Mouse (Mus musculus): ENCODE data around the gene Rnf128. TPM values are rescaled to one million over a fixed set of nuclear protein-coding genes. Genes with fewer than 3 reads are reported as not detected.

The Rnf128 gene
- total RNA-seq, 1 experiment from 2014 or later, result 0.96 TPM

GRCm38 (mm10) chrX:139610765-139611300, 47.7 kb downstream of the Rnf128 start:
- ATAC-seq (replicated peaks; ENCODE audit: low read depth, poor library complexity, severe bottlenecking), result peak; percentile 30

- no peak for ATAC-seq (replicated peaks; ENCODE audit: low read depth, poor library complexity, severe bottlenecking)
Measured at GRCm38 (mm10) chrX:139614761-139615160, 51.6 kb downstream of the Rnf128 start.

- no peak for ATAC-seq (replicated peaks; ENCODE audit: low read depth, poor library complexity, severe bottlenecking)
Measured at GRCm38 (mm10) chrX:139622071-139622470, 59.0 kb downstream of the Rnf128 start.

GRCm38 (mm10) chrX:139634758-139635157, 71.6 kb downstream of the Rnf128 start:
- ATAC-seq (replicated peaks; ENCODE audit: low read depth, poor library complexity, severe bottlenecking), result no peak

GRCm38 (mm10) chrX:139639744-139640143, 76.6 kb downstream of the Rnf128 start:
- no peak for ATAC-seq (replicated peaks; ENCODE audit: low read depth, poor library complexity, severe bottlenecking)

GRCm38 (mm10) chrX:139640418-139640817, 77.3 kb downstream of the Rnf128 start:
- no peak for ATAC-seq (replicated peaks; ENCODE audit: low read depth, poor library complexity, severe bottlenecking)

GRCm38 (mm10) chrX:139652226-139652625, 89.1 kb downstream of the Rnf128 start:
- ATAC-seq (replicated peaks; ENCODE audit: low read depth, poor library complexity, severe bottlenecking), result no peak

GRCm38 (mm10) chrX:139653292-139653691, 90.2 kb downstream of the Rnf128 start:
- peak; percentile 62 for ATAC-seq (replicated peaks; ENCODE audit: low read depth, poor library complexity, severe bottlenecking)

- ATAC-seq (replicated peaks; ENCODE audit: low read depth, poor library complexity, severe bottlenecking), result no peak
Measured at GRCm38 (mm10) chrX:139654350-139655063, 91.4 kb downstream of the Rnf128 start.

- no peak for ATAC-seq (replicated peaks; ENCODE audit: low read depth, poor library complexity, severe bottlenecking)
Measured at GRCm38 (mm10) chrX:139662111-139662510, 99.0 kb downstream of the Rnf128 start.

- 0 out of 2 replicates have a peak, but pooled peaks have one; percentile 69 for ATAC-seq (replicated peaks; ENCODE audit: low read depth, poor library complexity, severe bottlenecking)
Measured at GRCm38 (mm10) chrX:139665829-139666228, 102.7 kb downstream of the Rnf128 start.

GRCm38 (mm10) chrX:139684410-139684774, 121.3 kb downstream of the Rnf128 start:
- ATAC-seq (replicated peaks; ENCODE audit: low read depth, poor library complexity, severe bottlenecking), result peak; percentile 40

GRCm38 (mm10) chrX:139684775-139685695, 121.9 kb downstream of the Rnf128 start, which contains the start of gene Tbc1d8b:
TSS of gene Tbc1d8b (plus strand) at chrX:139684996.
- ATAC-seq (replicated peaks; ENCODE audit: low read depth, poor library complexity, severe bottlenecking), result peak; percentile 100

GRCm38 (mm10) chrX:139714381-139714780, 151.3 kb downstream of the Rnf128 start, which contains the start of gene Gm15013:
TSS of gene Gm15013 (minus strand) at chrX:139714481.
- no peak for ATAC-seq (replicated peaks; ENCODE audit: low read depth, poor library complexity, severe bottlenecking)

GRCm38 (mm10) chrX:139722350-139722749, 159.2 kb downstream of the Rnf128 start:
- ATAC-seq (replicated peaks; ENCODE audit: low read depth, poor library complexity, severe bottlenecking), result no peak

Other genes with a start within 250 kb of the Rnf128 start
- gene Trap1a, start 229.6 kb upstream of the Rnf128 start, total RNA-seq (2017), result not detected in 2 replicates
- gene D330045A20Rik, start 82.9 kb upstream of the Rnf128 start, total RNA-seq (2017), result 2.1 and 4.0 TPM in 2 replicates
- 7.0 and 8.8 TPM in 2 replicates for gene Tbc1d8b, start 121.7 kb downstream of the Rnf128 start, total RNA-seq (2017)
- 1.0 and 1.2 TPM in 2 replicates for gene Gm15013, start 151.2 kb downstream of the Rnf128 start, total RNA-seq (2017)
- not detected in 2 replicates for gene Ripply1, start 219.0 kb downstream of the Rnf128 start, total RNA-seq (2017)
- not detected in 2 replicates for gene Cldn2, start 237.5 kb downstream of the Rnf128 start, total RNA-seq (2017)

All from common myeloid progenitor, adult 5-6 weeks (primary cell).